Mouse (Mus musculus) lung, adult 2 months (tissue): ENCODE results near the gene Stpg2.

Experiments used
- CTCF ChIP-seq: fragments of 200-500 bp; IDR thresholded peaks from 2 replicates; pipeline ENCODE4 v1.5.1; 2011; ENCODE audit warnings: mild to moderate bottlenecking, low read length, control low read depth; ENCODE audit not compliant: insufficient read depth
- POLR2A ChIP-seq: fragments of 200-500 bp; IDR thresholded peaks from 2 replicates; pipeline ENCODE4 v1.6.1; 2011; ENCODE audit warnings: low read depth, mild to moderate bottlenecking, control low read depth, low read length, borderline replicate concordance; ENCODE audit errors: extremely low read depth

GRCm38 (mm10) chr3:139246508-139246907, 41.0 kb downstream of the Stpg2 start:
- TF ChIP-seq POLR2A, result no peak
- TF ChIP-seq CTCF, result no peak
